Mouse (Mus musculus) intestine, embryonic 14.5 days (tissue): Measurements from ENCODE around the gene Dlg3. TPM values are rescaled to one million over a fixed set of nuclear protein-coding genes. Genes with fewer than 3 reads are reported as not detected.

Experiments used
- polyA plus RNA-seq: library from polyadenylated mRNA; unstranded; fragments of >200 nt; fragmentation: Nextera tagmentation; extraction: Ambion mirVana; gene quantifications from 2 replicates; pipeline ENCODE4 v1.2.1, GENCODE M21; 2014

Gene Dlg3
- polyA plus RNA-seq, 1 experiment from 2014 or later, result 7.7 TPM

Other genes with a start within 250 kb of the Dlg3 start
- not detected in 2 replicates for gene Dgat2l6, start 242.9 kb upstream of the Dlg3 start, polyA plus RNA-seq
- gene Awat1, start 195.5 kb upstream of the Dlg3 start, polyA plus RNA-seq, result not detected in 2 replicates
- 0.08 TPM in 1 of 2 replicates, not detected in the other for gene P2ry4, start 172.9 kb upstream of the Dlg3 start, polyA plus RNA-seq
- gene Arr3, start 162.2 kb upstream of the Dlg3 start, polyA plus RNA-seq, result 0.32 TPM in 1 of 2 replicates, not detected in the other
- gene Kif4, start 142.0 kb upstream of the Dlg3 start, polyA plus RNA-seq, result 28.8 and 33.6 TPM in 2 replicates
- 80.6 and 88.0 TPM in 2 replicates for gene Pdzd11, start 141.2 kb upstream of the Dlg3 start, polyA plus RNA-seq
- gene Gdpd2, start 37.8 kb upstream of the Dlg3 start, polyA plus RNA-seq, result 0.16 and 0.31 TPM in 2 replicates